Mouse (Mus musculus): ENCODE measurements around the gene Bcl7b. TPM values are rescaled to one million over a fixed set of nuclear protein-coding genes. Genes with fewer than 3 reads are reported as not detected.
"Not testable (repeated sequence)": the region's sequence is repeated elsewhere in the genome, so short reads cannot be mapped to it uniquely, and the experiment has no call there.

Bcl7b gene
- total and polyA plus RNA-seq, 3 experiments, result 37.6 to 44.1 (median 40.3) TPM

DNA sequence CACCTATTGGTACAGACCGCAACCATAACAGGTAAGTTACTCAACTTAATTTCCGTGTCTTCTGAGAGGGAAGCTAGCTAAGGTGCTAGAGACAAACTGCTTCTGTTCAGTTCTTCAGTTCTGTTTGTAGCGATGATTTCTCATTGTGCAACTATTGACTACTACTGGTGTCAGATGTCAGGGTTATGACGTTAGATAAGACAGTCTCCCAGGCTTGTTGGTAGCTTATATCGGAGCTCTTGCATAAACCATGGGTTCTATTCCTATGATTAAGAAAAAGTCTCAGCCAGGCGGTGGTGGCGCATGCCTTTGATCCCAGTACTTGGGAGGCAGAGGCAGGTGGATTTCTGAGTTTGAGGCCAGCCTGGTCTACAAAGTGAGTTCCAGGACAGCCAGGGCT, 54.0 kb downstream of the Bcl7b start:
- H3K9ac ChIP-seq (ENCODE audit: low read depth, low read length), result no peak overlapping the region
- H3K4me1 ChIP-seq (ENCODE audit: control insufficient read depth, insufficient read depth, low read length), result no peaks in the 10 kb centered on the region
- H3K79me2 ChIP-seq (replicated peaks; ENCODE audit: control insufficient read depth, insufficient read depth, low read length), result 0 out of 2 replicates have a peak, but pooled peaks cover 1% of the 10 kb centered on the region
- 88% methylated on average over 7 of the region's 7 CpGs for WGBS
- no peak overlapping the region for H3K4me3 ChIP-seq
- H3K36me3 ChIP-seq (ENCODE audit: control insufficient read depth, insufficient read depth, low read length), result 0 out of 2 replicates have a peak, but pooled peaks cover 3% of the 10 kb centered on the region
- H3K27ac ChIP-seq, result no peak overlapping the region
- TF ChIP-seq CTCF (IDR thresholded peaks at IDR 0.05) (no peak), EP300 (IDR thresholded peaks at IDR 0.05; ENCODE audit: insufficient read depth, low read depth, low read length) (no peak), POLR2A (IDR thresholded peaks at IDR 0.05; ENCODE audit: insufficient read depth, low read depth, low read length) (no peak)
- intact Hi-C loops (cut with DNase I), result no loop called here
- no peak for DNase-seq
- no peaks in the 10 kb centered on the region for H3K27me3 ChIP-seq (ENCODE audit: control insufficient read depth, insufficient read depth, low read length)

DNA sequence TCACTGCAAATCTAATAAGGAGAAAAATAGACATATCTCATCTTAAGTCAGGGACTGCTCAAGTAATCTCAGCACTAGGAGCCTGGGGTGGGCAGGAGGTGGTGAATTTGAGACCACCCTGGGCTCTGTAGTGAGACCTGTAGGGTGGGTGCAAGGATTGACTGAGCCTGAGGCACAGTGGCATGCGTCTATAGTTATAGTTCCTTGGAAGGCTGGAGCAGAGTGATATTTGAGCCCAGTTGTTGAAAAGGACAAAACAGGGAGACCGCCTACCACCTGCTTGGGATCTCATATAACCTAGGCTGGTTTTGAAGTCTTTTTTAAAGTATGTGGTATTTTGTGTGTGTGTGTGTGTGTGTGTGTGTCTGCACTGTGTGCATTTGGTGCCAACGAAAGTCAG, 56.1 kb downstream of the Bcl7b start:
- DNase-seq, result no peak
- no peak overlapping the region for H3K9ac ChIP-seq (ENCODE audit: low read depth, low read length)
- WGBS, result 98% methylated on average over 3 of the region's 3 CpGs
- no peaks in the 10 kb centered on the region for H3K4me1 ChIP-seq (ENCODE audit: control insufficient read depth, insufficient read depth, low read length)
- no peak overlapping the region for H3K4me3 ChIP-seq
- peaks cover 5% of the 10 kb centered on the region for H3K36me3 ChIP-seq (ENCODE audit: control insufficient read depth, insufficient read depth, low read length)
- 0 out of 2 replicates have a peak, but pooled peaks cover 1% of the 10 kb centered on the region for H3K79me2 ChIP-seq (replicated peaks; ENCODE audit: control insufficient read depth, insufficient read depth, low read length)
- intact Hi-C loops (cut with DNase I), result no loop called here
- TF ChIP-seq EP300 (IDR thresholded peaks at IDR 0.05; ENCODE audit: insufficient read depth, low read depth, low read length), result no peak
- TF ChIP-seq CTCF (IDR thresholded peaks at IDR 0.05), result no peak
- no peak for TF ChIP-seq POLR2A (IDR thresholded peaks at IDR 0.05; ENCODE audit: insufficient read depth, low read depth, low read length)
- H3K27ac ChIP-seq, result no peak overlapping the region
- H3K27me3 ChIP-seq (ENCODE audit: control insufficient read depth, insufficient read depth, low read length), result no peaks in the 10 kb centered on the region

DNA sequence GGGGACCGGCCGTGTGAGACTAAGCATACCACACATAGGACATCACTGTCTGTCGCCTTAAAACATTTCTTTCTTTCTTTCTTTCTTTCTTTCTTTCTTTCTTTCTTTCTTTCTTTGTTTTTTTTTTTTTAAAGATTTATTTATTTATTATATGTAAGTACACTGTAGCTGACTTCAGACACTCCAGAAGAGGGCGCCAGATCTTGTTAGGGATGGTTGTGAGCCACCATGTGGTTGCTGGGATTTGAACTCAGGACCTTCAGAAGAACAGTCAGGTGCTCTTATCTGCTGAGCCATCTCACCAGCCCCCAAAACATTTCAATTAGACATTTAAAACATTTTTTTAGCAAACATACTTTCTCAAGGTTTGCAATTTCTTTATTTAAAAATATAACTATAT, 57.8 kb downstream of the Bcl7b start:
- H3K9ac ChIP-seq (ENCODE audit: low read depth, low read length); H3K4me3 ChIP-seq; intact Hi-C loops (cut with DNase I); H3K36me3 ChIP-seq (ENCODE audit: control insufficient read depth, insufficient read depth, low read length); H3K4me1 ChIP-seq (ENCODE audit: control insufficient read depth, insufficient read depth, low read length); H3K27ac ChIP-seq; H3K27me3 ChIP-seq (ENCODE audit: control insufficient read depth, insufficient read depth, low read length); H3K79me2 ChIP-seq (replicated peaks; ENCODE audit: control insufficient read depth, insufficient read depth, low read length); DNase-seq: not testable (repeated sequence)
- peak; percentile 43 for TF ChIP-seq CTCF (IDR thresholded peaks at IDR 0.05)
- 95% methylated on average over 4 of the region's 4 CpGs for WGBS

DNA sequence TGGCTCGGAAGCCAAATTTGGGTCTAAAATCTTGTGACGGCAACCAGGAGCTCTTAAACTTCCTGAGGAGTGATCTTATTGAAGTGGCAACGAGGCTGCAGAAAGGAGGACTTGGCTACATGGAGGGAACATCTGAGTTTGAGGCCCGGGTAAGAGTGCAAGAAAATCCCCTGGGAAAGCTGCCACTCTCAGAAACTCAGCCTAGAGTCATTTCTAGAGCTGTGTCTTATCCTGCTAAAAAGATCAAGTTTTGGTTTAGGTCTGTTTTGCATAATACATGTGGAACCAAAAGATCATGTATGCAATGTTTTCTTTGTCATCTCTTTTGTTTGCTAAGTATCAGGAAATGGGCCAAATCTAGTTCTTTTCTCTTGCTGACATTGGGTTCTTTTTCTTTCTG, 62.1 kb downstream of the Bcl7b start:
- peaks cover 4% of the 10 kb centered on the region for H3K36me3 ChIP-seq (ENCODE audit: control insufficient read depth, insufficient read depth, low read length)
- 60% methylated on average over 4 of the region's 4 CpGs for WGBS

More for the DNA sequence above, 62.1 kb downstream of the Bcl7b start:
- no peak overlapping the region for H3K9ac ChIP-seq (ENCODE audit: low read depth, low read length)
- H3K27me3 ChIP-seq (ENCODE audit: control insufficient read depth, insufficient read depth, low read length), result no peaks in the 10 kb centered on the region
- H3K4me3 ChIP-seq, result no peak overlapping the region
- H3K79me2 ChIP-seq (replicated peaks; ENCODE audit: control insufficient read depth, insufficient read depth, low read length), result no peaks in the 10 kb centered on the region
- DNase-seq, result no peak
- no peak for TF ChIP-seq POLR2A (IDR thresholded peaks at IDR 0.05; ENCODE audit: insufficient read depth, low read depth, low read length)
- H3K27ac ChIP-seq, result no peak overlapping the region
- H3K4me1 ChIP-seq (ENCODE audit: control insufficient read depth, insufficient read depth, low read length), result no peaks in the 10 kb centered on the region
- intact Hi-C loops (cut with DNase I), result no loop called here

Small RNAs within 50 kb of the gene (microRNA-seq; reads per million reads assigned to microRNA genes)
- gene Gm25315, result 0 reads per million in 2 experiments

Other genes with a start within 250 kb of the Bcl7b start
- gene Mettl27, start 235.9 kb upstream of the Bcl7b start, total RNA-seq (2021), result 1 to 10 TPM; 4.1 to 6.7 TPM
- 2.8 TPM in 2 replicates for gene Mettl27, start 235.9 kb upstream of the Bcl7b start, polyA plus RNA-seq (2012; rRNA removed)
- gene Cldn4, start 221.3 kb upstream of the Bcl7b start, total RNA-seq (2021), result not detected
- 0.68 TPM in 1 of 2 replicates, not detected in the other for gene Cldn4, start 221.3 kb upstream of the Bcl7b start, polyA plus RNA-seq (2012; rRNA removed)
- gene Cldn3, start 182.1 kb upstream of the Bcl7b start, total RNA-seq (2021), result under 1 TPM in 1 of 2 experiments, not detected in 1; 0.26 TPM
- gene Cldn3, start 182.1 kb upstream of the Bcl7b start, polyA plus RNA-seq (2012; rRNA removed), result 0.12 and 6.8 TPM in 2 replicates
- 10 to 100 TPM; 56.9 to 64.5 TPM for gene Abhd11, start 159.1 kb upstream of the Bcl7b start, total RNA-seq (2021)
- 90.2 and 110 TPM in 2 replicates for gene Abhd11, start 159.1 kb upstream of the Bcl7b start, polyA plus RNA-seq (2012; rRNA removed)
- gene Stx1a, start 144.8 kb upstream of the Bcl7b start, total RNA-seq (2021), result 1 to 10 TPM; 1.4 to 1.5 TPM
- 4.7 and 5.1 TPM in 2 replicates for gene Stx1a, start 144.8 kb upstream of the Bcl7b start, polyA plus RNA-seq (2012; rRNA removed)
- gene Dnajc30, start 104.1 kb upstream of the Bcl7b start, total RNA-seq (2021), result 10 to 100 TPM; 38.4 to 46.1 TPM
- gene Dnajc30, start 104.1 kb upstream of the Bcl7b start, polyA plus RNA-seq (2012; rRNA removed), result 34.7 and 35.7 TPM in 2 replicates
- gene Bud23, start 103.3 kb upstream of the Bcl7b start, total RNA-seq (2021), result 10 to 100 TPM; 20.5 to 21.1 TPM
- 26.2 and 29.8 TPM in 2 replicates for gene Bud23, start 103.3 kb upstream of the Bcl7b start, polyA plus RNA-seq (2012; rRNA removed)
- under 1 TPM; 0.52 to 0.57 TPM for gene Vps37d, start 90.0 kb upstream of the Bcl7b start, total RNA-seq (2021)
- gene Vps37d, start 90.0 kb upstream of the Bcl7b start, polyA plus RNA-seq (2012; rRNA removed), result 0.61 and 0.72 TPM in 2 replicates
- gene Mlxipl, start 78.4 kb upstream of the Bcl7b start, total RNA-seq (2021), result 10 to 100 TPM; 24.2 to 25.9 TPM
- 47.1 and 49.0 TPM in 2 replicates for gene Mlxipl, start 78.4 kb upstream of the Bcl7b start, polyA plus RNA-seq (2012; rRNA removed)
- gene Tbl2, start 18.6 kb upstream of the Bcl7b start, total RNA-seq (2021), result 10 to 100 TPM in 1 of 2 experiments, 1 to 10 TPM in 1; 9.9 to 10.6 TPM
- 5.8 and 8.8 TPM in 2 replicates for gene Tbl2, start 18.6 kb upstream of the Bcl7b start, polyA plus RNA-seq (2012; rRNA removed)
- gene Baz1b, start 19.0 kb downstream of the Bcl7b start, total RNA-seq (2021), result 10 to 100 TPM; 42.3 to 46.1 TPM
- 13.9 and 20.8 TPM in 2 replicates for gene Baz1b, start 19.0 kb downstream of the Bcl7b start, polyA plus RNA-seq (2012; rRNA removed)
- gene Fzd9, start 82.9 kb downstream of the Bcl7b start, total RNA-seq (2021), result 1 to 10 TPM in 1 of 2 experiments, under 1 TPM in 1; 0.78 to 1.3 TPM
- gene Fzd9, start 82.9 kb downstream of the Bcl7b start, polyA plus RNA-seq (2012; rRNA removed), result 1.8 TPM in 2 replicates
- gene Fkbp6, start 181.8 kb downstream of the Bcl7b start, total RNA-seq (2021), result under 1 TPM; 0.31 to 0.41 TPM
- gene Fkbp6, start 181.8 kb downstream of the Bcl7b start, polyA plus RNA-seq (2012; rRNA removed), result 0.26 TPM in 1 of 2 replicates, not detected in the other
- gene Trim50, start 185.0 kb downstream of the Bcl7b start, total RNA-seq (2021), result under 1 TPM; 0.11 to 0.18 TPM
- not detected in 2 replicates for gene Trim50, start 185.0 kb downstream of the Bcl7b start, polyA plus RNA-seq (2012; rRNA removed)
- 10 to 100 TPM; 14.1 to 18.3 TPM for gene Nsun5, start 201.7 kb downstream of the Bcl7b start, total RNA-seq (2021)
- 21.6 and 25.4 TPM in 2 replicates for gene Nsun5, start 201.7 kb downstream of the Bcl7b start, polyA plus RNA-seq (2012; rRNA removed)
- gene Pom121, start 226.3 kb downstream of the Bcl7b start, total RNA-seq (2021), result 10 to 100 TPM; 12.3 to 13.1 TPM
- 9.2 and 11.3 TPM in 2 replicates for gene Pom121, start 226.3 kb downstream of the Bcl7b start, polyA plus RNA-seq (2012; rRNA removed)

Data from heart, adult 2 months (tissue).